ENCODE assay signal across 14 mouse cellular contexts in the genomic region with DNA sequence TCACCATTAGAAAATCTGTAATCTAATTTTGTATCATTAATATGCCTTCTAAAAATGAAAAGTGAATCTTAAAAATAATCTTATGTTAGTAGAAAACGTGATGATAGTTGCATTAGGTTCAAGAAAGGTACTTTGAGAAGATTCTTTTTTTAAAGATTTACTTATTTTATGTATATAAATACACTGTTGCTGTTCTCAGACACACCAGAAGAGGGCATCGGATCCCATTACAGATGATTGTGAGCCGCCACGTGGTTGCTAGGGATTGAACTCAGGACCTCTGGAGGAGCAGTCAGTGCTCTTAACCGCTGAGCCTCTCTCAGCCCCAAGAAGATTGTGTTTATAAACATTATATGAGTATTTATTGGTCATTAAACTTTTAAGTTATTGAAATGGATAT.
"Had no signal": no experiment of that assay in that cellular context is flagged by ENCODE, and none has a peak within 500 bp of the region (broad histone marks: within the 10 kb centered on the region; RNA-seq: fewer than 3 reads in every experiment).

No protein-coding gene starts in this region.

- H3K9ac ChIP-seq: limb, embryonic 12.5 days; liver, embryonic 15.5 days; lung, embryonic 15.5 days; midbrain, embryonic 12.5 days had no signal

- H3K9me3 ChIP-seq: limb, embryonic 12.5 days; liver, embryonic 15.5 days; lung, embryonic 15.5 days; megakaryocyte, embryonic 14.5 days; midbrain, embryonic 12.5 days had no signal

- H3K36me3 ChIP-seq: limb, embryonic 12.5 days; liver, embryonic 15.5 days; lung, embryonic 15.5 days; midbrain, embryonic 12.5 days had no signal

- H3K27ac ChIP-seq: limb, embryonic 12.5 days; liver, embryonic 15.5 days; lung, embryonic 15.5 days; macrophage; midbrain, embryonic 12.5 days had no signal

- H3K4me3 ChIP-seq: limb, embryonic 12.5 days; liver, embryonic 15.5 days; lung, embryonic 15.5 days; megakaryocyte, embryonic 14.5 days; midbrain, embryonic 12.5 days had no signal

- H3K4me1 ChIP-seq: limb, embryonic 12.5 days; liver, embryonic 15.5 days; lung, embryonic 15.5 days; midbrain, embryonic 12.5 days had no signal

- ATAC-seq: intestine, embryonic 16.5 days; midbrain, embryonic 16.5 days had no signal

- H3K27me3 ChIP-seq: limb, embryonic 12.5 days; liver, embryonic 15.5 days; lung, embryonic 15.5 days; megakaryocyte, embryonic 14.5 days; midbrain, embryonic 12.5 days had no signal

- H3K4me2 ChIP-seq: limb, embryonic 12.5 days; liver, embryonic 15.5 days; lung, embryonic 15.5 days; midbrain, embryonic 12.5 days had no signal

- DNase-seq: kidney, adult 2 months; kidney, postnatal 4 days; liver; lung, postnatal 14 days; right cerebral cortex, postnatal 25 days; thymus, postnatal 36 days had no signal
